Mouse (Mus musculus): ENCODE results near the gene Tnnt3.

DNA sequence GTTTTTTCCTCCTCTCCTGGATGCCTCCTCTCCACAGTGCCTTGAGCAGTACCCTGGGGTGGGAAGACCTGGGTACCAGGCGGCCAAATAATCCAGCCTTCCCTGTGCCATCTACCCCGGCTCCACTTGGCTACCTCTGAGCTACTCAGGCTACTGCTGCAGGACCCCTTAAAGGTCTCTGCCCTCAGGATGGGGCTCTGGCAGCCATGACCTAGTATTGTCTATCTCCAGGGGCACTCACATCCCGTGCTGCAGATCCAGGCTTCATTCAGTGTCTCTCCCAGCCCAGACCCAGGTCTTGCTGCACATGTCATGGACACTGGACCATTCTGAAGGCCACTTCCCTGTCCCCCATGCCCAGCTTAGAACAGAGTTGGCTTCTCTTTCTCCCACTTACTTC, 18.8 kb upstream of the Tnnt3 start:
- TF ChIP-seq GATA1 (IDR thresholded peaks at IDR 0.05; ENCODE audit: low read length) (no peak), TAL1 (IDR thresholded peaks at IDR 0.05; ENCODE audit: low read length) (no peak)

All from erythroblast, embryonic 14.5 days (primary cell).